Mouse (Mus musculus): ENCODE measurements around the gene Hhipl1. TPM values are rescaled to one million over a fixed set of nuclear protein-coding genes. Genes with fewer than 3 reads are reported as not detected.

The Hhipl1 gene
- polyA plus RNA-seq, 1 experiment from 2014 or later: 0.69 TPM

GRCm38 (mm10) chr12:108370596-108371428, 64.7 kb downstream of the Hhipl1 start, which contains the start of gene Eml1:
Gene Eml1, plus strand, starts transcription at chr12:108370957.
- Histone ChIP-seq H3K4me1 (peaks cover 13% of the 10 kb centered on the region), H3K36me3 (no peaks in the 10 kb centered on the region), H3K27me3 (no peaks in the 10 kb centered on the region), H3K4me2 (no peak within 1 kb of the TSS), H3K27ac (no peak within 1 kb of the TSS), H3K4me3 (no peak within 1 kb of the TSS), H3K9me3 (no peaks in the 10 kb centered on the region), H3K9ac (no peak within 1 kb of the TSS)
- ATAC-seq (ENCODE audit: insufficient number of reproducible peaks, insufficient read depth, low FRiP score, low TSS enrichment, low read depth): no peak; the same call in 1 of the 2 replicates
- WGBS: 71% methylated on average over 19 of the region's 19 CpGs

- no peak for ATAC-seq (ENCODE audit: insufficient number of reproducible peaks, insufficient read depth, low FRiP score, low TSS enrichment, low read depth)
- H3K4me3 ChIP-seq: no peak overlapping the region
- no peaks in the 10 kb centered on the region for H3K27me3 ChIP-seq
- H3K9me3 ChIP-seq: no peaks in the 10 kb centered on the region
- no peaks in the 10 kb centered on the region for H3K36me3 ChIP-seq
- no peak overlapping the region for H3K9ac ChIP-seq
- peaks cover 13% of the 10 kb centered on the region for H3K4me1 ChIP-seq
- no peak overlapping the region for H3K4me2 ChIP-seq
- WGBS: 70% methylated on average over 6 of the region's 6 CpGs
- H3K27ac ChIP-seq: no peak overlapping the region
Observed at GRCm38 (mm10) chr12:108371429-108371765, 65.3 kb downstream of the Hhipl1 start.

GRCm38 (mm10) chr12:108372241-108372640, 66.2 kb downstream of the Hhipl1 start:
- Histone ChIP-seq H3K4me3 (no peak overlapping the region), H3K4me1 (peaks cover 13% of the 10 kb centered on the region), H3K4me2 (no peak overlapping the region), H3K27ac (no peak overlapping the region), H3K36me3 (no peaks in the 10 kb centered on the region), H3K9me3 (no peaks in the 10 kb centered on the region), H3K27me3 (no peaks in the 10 kb centered on the region), H3K9ac (no peak overlapping the region)
- 81% methylated on average over 17 of the region's 17 CpGs for WGBS
- ATAC-seq (ENCODE audit: insufficient number of reproducible peaks, insufficient read depth, low FRiP score, low TSS enrichment, low read depth): no peak

- Histone ChIP-seq H3K27me3 (no peaks in the 10 kb centered on the region), H3K9ac (no peak overlapping the region), H3K4me3 (no peak overlapping the region), H3K9me3 (no peaks in the 10 kb centered on the region), H3K4me1 (peaks cover 13% of the 10 kb centered on the region), H3K27ac (no peak overlapping the region), H3K4me2 (no peak overlapping the region), H3K36me3 (no peaks in the 10 kb centered on the region)
- WGBS: 66% methylated on average over 9 of the region's 9 CpGs
- ATAC-seq (ENCODE audit: insufficient number of reproducible peaks, insufficient read depth, low FRiP score, low TSS enrichment, low read depth): no peak
Observed at GRCm38 (mm10) chr12:108373611-108374010, 67.5 kb downstream of the Hhipl1 start.

GRCm38 (mm10) chr12:108374689-108375088, 68.6 kb downstream of the Hhipl1 start:
- Histone ChIP-seq H3K27me3 (no peaks in the 10 kb centered on the region), H3K36me3 (no peaks in the 10 kb centered on the region), H3K9me3 (no peaks in the 10 kb centered on the region), H3K4me3 (no peak overlapping the region), H3K27ac (no peak overlapping the region), H3K9ac (no peak overlapping the region), H3K4me2 (no peak overlapping the region), H3K4me1 (peaks cover 13% of the 10 kb centered on the region)
- ATAC-seq (ENCODE audit: insufficient number of reproducible peaks, insufficient read depth, low FRiP score, low TSS enrichment, low read depth): no peak
- WGBS: 79% methylated on average over 8 of the region's 8 CpGs

GRCm38 (mm10) chr12:108378379-108379133, 72.5 kb downstream of the Hhipl1 start:
- H3K9ac ChIP-seq: no peak overlapping the region
- H3K36me3 ChIP-seq: no peaks in the 10 kb centered on the region
- no peaks in the 10 kb centered on the region for H3K9me3 ChIP-seq
- 78% methylated on average over 13 of the region's 13 CpGs for WGBS
- ATAC-seq (ENCODE audit: insufficient number of reproducible peaks, insufficient read depth, low FRiP score, low TSS enrichment, low read depth): no peak
- no peak overlapping the region; the same call in 1 of the 2 replicates for H3K27ac ChIP-seq
- H3K4me2 ChIP-seq: no peak overlapping the region
- no peak overlapping the region for H3K4me3 ChIP-seq
- peaks cover 3% of the 10 kb centered on the region; the same call in 1 of the 2 replicates for H3K4me1 ChIP-seq
- no peaks in the 10 kb centered on the region for H3K27me3 ChIP-seq

Other genes starting within 250 kb of the Hhipl1 start
- 89.0 and 90.1 TPM in 2 replicates for gene Setd3, start 127.0 kb upstream of the Hhipl1 start, polyA plus RNA-seq (2015; fragmentation: Nextera tagmentation; extraction: Ambion mirVana)
- 4.4 and 4.8 TPM in 2 replicates for gene Ccnk, start 126.7 kb upstream of the Hhipl1 start, polyA plus RNA-seq (2015; fragmentation: Nextera tagmentation; extraction: Ambion mirVana)
- gene Ccdc85c, start 30.8 kb upstream of the Hhipl1 start, polyA plus RNA-seq (2015; fragmentation: Nextera tagmentation; extraction: Ambion mirVana): 6.3 and 6.6 TPM in 2 replicates
- gene Cyp46a1, start 28.1 kb downstream of the Hhipl1 start, polyA plus RNA-seq (2015; fragmentation: Nextera tagmentation; extraction: Ambion mirVana): 8.0 and 9.1 TPM in 2 replicates
- gene Eml1, start 64.7 kb downstream of the Hhipl1 start, polyA plus RNA-seq (2015; fragmentation: Nextera tagmentation; extraction: Ambion mirVana): 45.3 and 46.3 TPM in 2 replicates
- 75.4 and 79.3 TPM in 2 replicates for gene Evl, start 248.4 kb downstream of the Hhipl1 start, polyA plus RNA-seq (2015; fragmentation: Nextera tagmentation; extraction: Ambion mirVana)

Measured in embryonic facial prominence, embryonic 13.5 days (tissue).